Mouse (Mus musculus) limb, embryonic 13.5 days (tissue): ENCODE data around the gene Gm10591. TPM values are rescaled to one million over a fixed set of nuclear protein-coding genes. Genes with fewer than 3 reads are reported as not detected.
"Not testable (repeated sequence)": the region's sequence is repeated elsewhere in the genome, so short reads cannot be mapped to it uniquely, and the experiment has no call there.

Experiments used
- ATAC-seq: fragments of 200-750 bp; cut with Nextera tagmentation; 2 replicates; pipeline ENCODE4 v1.8.0; 2017; ENCODE audit warnings: low read depth, moderate number of reproducible peaks, moderate TSS enrichment; ENCODE audit not compliant: low FRiP score
- H3K27ac ChIP-seq: fragments of 300-500 bp; sonication (generic); 2 replicates; pipeline ENCODE4 v1.5.1; 2015; ENCODE audit warnings: inconsistent platforms, mild to moderate bottlenecking, moderate library complexity
- H3K27me3 ChIP-seq: fragments of 300-500 bp; sonication (generic); 2 replicates; pipeline ENCODE4 v1.6.1; 2015; ENCODE audit warnings: mild to moderate bottlenecking, inconsistent platforms
- H3K36me3 ChIP-seq: fragments of 300-500 bp; sonication (generic); 2 replicates; pipeline ENCODE4 v1.6.1; 2015; ENCODE audit warnings: inconsistent platforms, mild to moderate bottlenecking, moderate library complexity
- H3K4me1 ChIP-seq: fragments of 300-500 bp; sonication (generic); 2 replicates; pipeline ENCODE4 v1.6.1; 2015; ENCODE audit warnings: inconsistent platforms
- H3K4me2 ChIP-seq: fragments of 300-500 bp; sonication (generic); replicated peaks from 2 replicates; pipeline ENCODE4 v1.6.1; 2015; ENCODE audit warnings: inconsistent platforms, mild to moderate bottlenecking, moderate library complexity
- H3K4me3 ChIP-seq: fragments of 300-500 bp; sonication (generic); 2 replicates; pipeline ENCODE4 v1.5.1; 2015; ENCODE audit warnings: moderate library complexity, mild to moderate bottlenecking, inconsistent platforms
- H3K9ac ChIP-seq: fragments of 300-500 bp; sonication (generic); 2 replicates; pipeline ENCODE4 v1.6.1; 2015; ENCODE audit warnings: mild to moderate bottlenecking, inconsistent platforms
- H3K9me3 ChIP-seq: fragments of 300-500 bp; sonication (generic); 2 replicates; pipeline ENCODE4 v1.6.1; 2016; ENCODE audit warnings: inconsistent platforms
- WGBS: fragments of 180-500 bp; shearing (Covaris S2); methylation state at CpG from one replicate; pipeline ENCODE4 v1.1.7; 2015; 5-methylcytosine and 5-hydroxymethylcytosine counted together
- polyA plus RNA-seq: library from polyadenylated mRNA; unstranded; fragments of >200 nt; fragmentation: Nextera tagmentation; extraction: Ambion mirVana; gene quantifications from 2 replicates; pipeline ENCODE4 v1.2.1, GENCODE M21; 2015

Gm10591 gene
- not detected in 2 replicates for polyA plus RNA-seq

GRCm38 (mm10) chr4:42611895-42612294 is at the start of gene Gm10591:
Gm10591 (plus strand) TSS chr4:42612195.
- H3K4me2 ChIP-seq, ATAC-seq, H3K4me3 ChIP-seq, H3K27me3 ChIP-seq, H3K9me3 ChIP-seq, H3K27ac ChIP-seq, H3K4me1 ChIP-seq, H3K36me3 ChIP-seq, H3K9ac ChIP-seq: not testable (repeated sequence)
- no CpG with 5 or more reads among the region's 5 CpGs for WGBS

- not testable (repeated sequence) for H3K27me3 ChIP-seq, H3K9ac ChIP-seq, H3K27ac ChIP-seq, H3K4me2 ChIP-seq, H3K4me1 ChIP-seq, H3K9me3 ChIP-seq, H3K4me3 ChIP-seq, H3K36me3 ChIP-seq, ATAC-seq
- no CpG with 5 or more reads among the region's 8 CpGs for WGBS
These were observed 17.4 kb downstream of the Gm10591 start, which contains the start of gene Gm2564 for GRCm38 (mm10) chr4:42629419-42629818. Gm2564 (plus strand) TSS chr4:42629719.

- H3K27me3 ChIP-seq, H3K27ac ChIP-seq, H3K4me1 ChIP-seq, H3K9ac ChIP-seq, ATAC-seq, H3K4me2 ChIP-seq, H3K36me3 ChIP-seq, H3K9me3 ChIP-seq, H3K4me3 ChIP-seq: not testable (repeated sequence)
- WGBS, result no CpG with 5 or more reads among the region's 9 CpGs
These were observed 43.0 kb downstream of the Gm10591 start, which contains the start of gene Ccl27b for GRCm38 (mm10) chr4:42654951-42655350. Ccl27b (plus strand) TSS chr4:42655251.

- H3K9me3 ChIP-seq, H3K27me3 ChIP-seq, H3K4me2 ChIP-seq, ATAC-seq, H3K36me3 ChIP-seq, H3K27ac ChIP-seq, H3K4me3 ChIP-seq, H3K9ac ChIP-seq, H3K4me1 ChIP-seq: not testable (repeated sequence)
- WGBS, result no CpG with 5 or more reads among the region's 3 CpGs
These were observed 49.8 kb downstream of the Gm10591 start, which contains the start of gene Il11ra2 for GRCm38 (mm10) chr4:42661793-42662192. Il11ra2 (minus strand) TSS chr4:42661893.

Other genes with a start within 250 kb of the Gm10591 start
- not detected in 2 replicates for gene Gm21586, start 172.8 kb upstream of the Gm10591 start, polyA plus RNA-seq
- gene Gm2163, start 145.4 kb upstream of the Gm10591 start, polyA plus RNA-seq, result 0.13 and 0.17 TPM in 2 replicates
- gene Fam205a2, start 84.0 kb upstream of the Gm10591 start, polyA plus RNA-seq, result not detected in 2 replicates
- 0.28 TPM in 1 of 2 replicates, not detected in the other for gene Gm2564, start 17.5 kb downstream of the Gm10591 start, polyA plus RNA-seq
- gene Ccl27b, start 43.1 kb downstream of the Gm10591 start, polyA plus RNA-seq, result not detected in 2 replicates
- not detected in 2 replicates for gene Il11ra2, start 49.7 kb downstream of the Gm10591 start, polyA plus RNA-seq
- gene 4930578G10Rik, start 123.3 kb downstream of the Gm10591 start, polyA plus RNA-seq, result not detected in 2 replicates
- not detected in 2 replicates for gene Ccl19, start 144.4 kb downstream of the Gm10591 start, polyA plus RNA-seq
- 21.6 and 28.1 TPM in 2 replicates for gene Ccl21a, start 161.8 kb downstream of the Gm10591 start, polyA plus RNA-seq
- 0.05 TPM in 1 of 2 replicates, not detected in the other for gene Fam205a1, start 241.7 kb downstream of the Gm10591 start, polyA plus RNA-seq
- gene Gm12394, start 244.6 kb downstream of the Gm10591 start, polyA plus RNA-seq, result 0.06 TPM in 1 of 2 replicates, not detected in the other